Mouse (Mus musculus): Measurements from ENCODE around the gene Cacna1g.

Cacna1g gene

GRCm38 (mm10) chr11:94444829-94445228, 29.2 kb downstream of the Cacna1g start:
- no peak for DNase-seq

GRCm38 (mm10) chr11:94441752-94442151, 32.2 kb downstream of the Cacna1g start:
- DNase-seq: no peak

DNA sequence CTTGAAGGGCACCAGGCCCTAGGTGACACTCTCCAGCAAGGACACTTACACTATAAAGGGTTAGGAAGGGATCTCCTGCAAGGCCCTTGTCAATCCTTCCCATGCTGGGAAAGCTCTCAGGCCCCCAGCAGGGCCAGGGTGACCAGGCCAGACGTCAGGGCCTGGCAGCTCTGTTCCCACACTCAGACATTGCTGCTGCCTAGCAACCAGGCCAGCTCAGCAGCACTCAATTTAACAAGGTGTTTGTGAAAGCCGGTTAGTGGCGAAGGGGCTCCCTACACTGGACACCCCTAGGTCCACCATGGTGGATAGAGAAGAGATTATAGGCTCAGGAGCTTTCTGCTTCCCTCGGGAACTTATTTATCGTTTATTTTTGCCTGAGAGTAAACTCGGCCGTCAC, 32.9 kb downstream of the Cacna1g start:
- DNase-seq: no peak

GRCm38 (mm10) chr11:94440421-94440820, 33.6 kb downstream of the Cacna1g start:
- no peak for DNase-seq

GRCm38 (mm10) chr11:94429011-94429651, 44.9 kb downstream of the Cacna1g start:
- no peak for DNase-seq

GRCm38 (mm10) chr11:94428091-94428835, 45.7 kb downstream of the Cacna1g start:
- no peak for DNase-seq

DNA sequence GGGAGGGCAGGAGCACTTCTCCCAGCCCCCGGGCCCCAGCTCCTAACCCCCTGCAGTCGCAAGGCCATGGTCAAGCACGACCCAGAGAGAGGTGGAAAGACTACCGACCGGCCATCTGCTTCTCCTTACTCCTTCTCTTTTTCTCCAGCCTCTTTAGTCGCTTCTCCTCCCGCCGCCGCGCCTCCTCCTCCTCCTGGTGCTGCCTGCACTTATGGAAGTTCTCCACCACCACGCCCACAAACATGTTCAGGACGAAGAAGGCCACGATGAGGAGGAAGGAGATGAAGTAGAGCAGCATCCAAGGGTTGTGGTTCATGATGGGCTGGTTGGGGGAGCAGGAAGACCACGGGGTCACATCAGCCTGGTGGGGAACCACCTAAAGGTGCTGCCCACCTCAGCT, 48.3 kb downstream of the Cacna1g start:
- no peak for DNase-seq

- no peak for DNase-seq
Measured at GRCm38 (mm10) chr11:94425215-94425614, 48.8 kb downstream of the Cacna1g start.

DNA sequence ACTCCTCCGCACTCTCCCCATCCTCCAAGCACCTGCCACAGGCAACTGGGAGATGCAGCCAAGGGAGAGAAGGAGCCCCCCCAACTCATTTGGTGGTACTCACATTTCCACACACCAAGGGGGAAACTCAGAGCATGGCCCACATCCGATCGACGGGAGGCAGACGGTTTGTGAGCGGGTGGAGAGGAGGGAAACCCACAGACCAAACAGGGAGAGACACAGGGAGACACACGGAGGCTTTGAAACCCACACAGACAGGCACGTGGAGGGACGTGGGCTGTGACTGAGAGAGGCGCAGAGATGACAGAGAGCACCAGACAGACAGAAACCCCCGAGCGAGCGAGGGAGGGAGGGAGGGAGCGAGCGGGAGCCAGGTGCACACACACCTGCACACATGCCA, 49.6 kb downstream of the Cacna1g start:
- no peak for DNase-seq

DNA sequence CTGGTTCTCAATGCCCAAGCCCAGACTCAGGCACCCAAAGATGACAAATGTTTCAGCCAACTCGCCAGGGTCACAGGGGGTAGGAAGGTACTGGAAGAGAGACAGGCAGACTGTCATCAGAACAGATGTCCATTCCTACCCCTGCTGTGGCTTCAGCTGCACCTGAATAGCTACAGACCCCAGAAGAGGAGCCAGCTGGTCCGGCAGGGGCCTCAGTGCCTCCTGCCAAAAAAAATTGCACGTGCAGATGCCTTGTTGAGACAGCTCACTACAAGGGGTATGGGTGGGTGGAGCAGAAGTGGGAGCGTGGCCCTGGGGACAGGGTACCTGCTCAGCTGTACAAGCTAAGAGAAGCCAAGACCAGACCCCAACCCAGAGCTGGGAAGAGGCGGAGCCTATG, 50.1 kb downstream of the Cacna1g start:
- peak; percentile 35 to 41 for DNase-seq

DNA sequence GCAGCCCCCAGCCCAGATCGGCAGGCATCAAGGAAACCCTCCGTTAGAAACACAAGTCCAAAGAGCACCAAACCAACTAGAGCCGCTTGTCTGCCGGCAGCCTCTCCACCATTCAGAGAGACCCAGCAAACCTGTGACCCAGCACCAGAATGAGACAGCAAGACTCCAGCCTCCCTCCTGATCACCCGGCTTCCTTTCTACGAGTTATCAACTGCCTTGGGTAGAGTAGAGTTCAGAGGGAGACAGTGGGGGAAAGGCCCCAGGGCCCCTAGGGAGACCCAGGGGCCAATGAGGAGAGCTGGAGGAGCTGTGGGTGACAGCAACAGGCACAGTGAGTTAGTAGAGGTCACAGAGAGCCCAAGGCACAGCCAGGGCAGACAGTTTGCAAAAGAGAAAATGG, 53.0 kb downstream of the Cacna1g start:
- DNase-seq: no peak

- peak; percentile 56 to 57 for DNase-seq
Measured at GRCm38 (mm10) chr11:94420325-94420724, 53.7 kb downstream of the Cacna1g start.

DNA sequence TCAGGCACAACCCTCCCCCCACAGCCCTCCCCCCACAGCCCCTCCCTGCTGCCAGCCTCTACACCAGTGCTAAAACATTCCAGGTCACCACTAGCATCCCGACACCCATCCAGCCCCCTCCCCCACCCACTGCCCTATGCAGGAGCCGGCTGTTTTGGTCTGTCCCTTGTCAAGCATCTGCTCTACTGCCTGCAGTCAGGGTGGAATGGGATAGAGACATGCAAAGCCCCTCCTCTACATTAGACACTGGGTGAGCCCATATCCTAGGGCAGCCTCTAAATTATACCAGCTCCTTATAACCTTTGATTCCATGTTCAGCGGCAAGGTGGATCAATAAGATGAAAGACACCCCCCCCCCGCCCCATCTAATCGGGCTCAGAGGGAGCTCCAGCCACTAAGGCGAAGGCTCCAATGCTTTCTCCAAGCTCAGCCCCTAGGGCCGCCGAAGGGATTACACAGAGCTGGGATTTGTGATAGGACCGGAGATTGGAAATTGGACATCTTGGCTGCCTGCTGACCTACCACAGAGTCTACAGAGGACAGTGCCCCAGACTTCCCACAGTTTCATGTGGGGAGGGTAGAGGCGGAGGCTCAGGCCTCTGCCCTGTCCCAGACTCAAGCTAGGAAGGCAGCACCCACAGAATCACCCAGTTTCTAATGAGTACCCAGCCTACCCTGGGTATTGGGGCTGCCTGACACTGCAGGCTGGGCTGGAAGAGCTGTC, 54.8 kb downstream of the Cacna1g start:
- DNase-seq: peak in 1 of 2 experiments; percentile 41

DNA sequence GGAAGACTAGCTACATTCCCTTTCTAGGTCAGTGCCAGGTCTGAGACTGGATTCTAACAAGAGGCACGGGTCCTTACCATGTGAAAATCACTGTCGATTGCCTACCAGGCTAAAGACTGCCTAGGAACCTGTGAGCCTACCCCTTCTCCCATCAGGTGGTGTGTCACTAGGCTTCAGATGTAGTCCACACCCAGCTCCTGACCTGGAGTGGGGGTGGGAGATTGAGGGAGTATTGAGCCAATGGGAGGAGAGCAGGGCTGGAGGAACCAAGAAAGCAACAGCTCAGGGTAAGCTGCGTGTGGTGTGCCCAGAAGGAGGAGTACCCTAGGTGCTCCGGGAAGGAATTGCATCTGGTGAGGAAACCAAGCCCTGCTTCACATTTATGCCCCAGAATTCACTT, 60.0 kb downstream of the Cacna1g start:
- no peak for DNase-seq

- DNase-seq: peak; percentile 56 to 63
Measured at GRCm38 (mm10) chr11:94413516-94413915, 60.5 kb downstream of the Cacna1g start.

GRCm38 (mm10) chr11:94412998-94413469, 61.0 kb downstream of the Cacna1g start:
- peak in 1 of 2 experiments; percentile 19 for DNase-seq

GRCm38 (mm10) chr11:94412562-94412961, 61.4 kb downstream of the Cacna1g start:
- no peak for DNase-seq

GRCm38 (mm10) chr11:94407803-94408321, 66.1 kb downstream of the Cacna1g start:
- DNase-seq: no peak

- no peak for DNase-seq
Measured at GRCm38 (mm10) chr11:94405348-94405747, 68.7 kb downstream of the Cacna1g start.

DNA sequence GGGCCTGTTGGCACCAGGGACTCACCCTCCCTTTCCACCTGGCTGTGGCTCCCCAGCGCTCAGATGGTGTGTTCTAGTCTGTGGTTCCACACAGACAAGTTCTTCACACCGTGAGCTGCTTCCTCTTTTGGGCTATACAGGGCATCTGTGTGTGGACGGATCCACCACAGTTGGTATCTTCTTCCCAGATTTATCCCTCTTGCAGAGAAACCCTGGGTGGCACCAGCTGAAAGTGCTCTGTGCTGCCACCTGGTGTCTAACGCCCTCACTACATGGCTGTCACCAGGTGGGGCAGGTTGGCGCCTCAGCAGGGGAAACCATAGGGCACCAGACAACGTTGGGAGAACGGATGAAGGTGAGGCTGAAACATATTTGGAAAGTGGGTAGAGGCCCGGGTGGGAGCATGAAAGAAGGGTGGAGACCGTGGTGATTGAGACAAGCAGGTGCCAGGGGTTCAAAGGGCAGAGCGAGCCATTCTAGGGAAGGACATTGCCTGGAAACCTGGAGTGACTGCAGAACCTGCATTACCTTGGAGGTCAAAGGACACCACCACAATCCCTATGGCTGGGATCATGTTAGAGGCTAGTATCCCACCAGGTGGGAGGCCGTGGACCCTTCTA, 69.2 kb downstream of the Cacna1g start:
- peak; percentile 93 to 96 for DNase-seq

DNA sequence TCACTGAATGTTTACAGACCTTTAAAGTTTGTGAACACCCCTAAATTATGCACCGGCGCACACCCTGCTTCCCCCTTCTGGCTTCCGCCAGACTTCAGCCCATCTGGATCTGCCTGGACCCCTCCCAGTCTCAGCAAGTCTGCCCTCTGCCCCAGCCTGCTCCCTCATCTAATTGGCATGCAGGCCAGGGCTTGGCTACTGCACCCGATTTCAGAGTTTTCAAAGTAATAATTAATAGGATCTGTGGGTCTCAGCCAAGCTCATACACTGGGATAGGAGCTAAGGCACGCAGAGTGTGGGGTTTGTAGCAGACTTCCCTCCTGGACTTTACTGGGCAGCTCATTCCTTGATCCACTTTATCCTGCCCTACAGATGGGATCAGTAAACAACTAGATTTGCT, 69.8 kb downstream of the Cacna1g start:
- no peak for DNase-seq

DNA sequence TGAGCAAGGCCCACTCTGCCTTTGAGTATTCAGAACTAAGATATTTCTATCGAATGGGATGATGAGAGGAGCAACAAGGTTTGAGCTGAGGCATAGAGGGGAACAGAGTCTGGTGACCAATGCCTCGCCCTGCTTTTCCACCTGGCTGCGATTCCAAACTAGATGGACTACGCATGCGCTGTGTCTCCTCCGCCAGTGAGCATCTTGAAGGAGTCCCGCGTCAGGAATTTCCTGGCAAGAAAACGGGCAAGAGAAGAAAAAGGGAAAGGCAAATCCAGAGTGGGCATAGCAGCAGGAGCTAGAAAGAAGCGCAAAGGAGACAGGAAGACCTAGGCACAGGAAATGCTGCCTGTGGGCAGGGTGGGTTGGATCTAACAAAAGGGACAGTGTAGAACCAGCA, 70.2 kb downstream of the Cacna1g start:
- no peak for DNase-seq

DNA sequence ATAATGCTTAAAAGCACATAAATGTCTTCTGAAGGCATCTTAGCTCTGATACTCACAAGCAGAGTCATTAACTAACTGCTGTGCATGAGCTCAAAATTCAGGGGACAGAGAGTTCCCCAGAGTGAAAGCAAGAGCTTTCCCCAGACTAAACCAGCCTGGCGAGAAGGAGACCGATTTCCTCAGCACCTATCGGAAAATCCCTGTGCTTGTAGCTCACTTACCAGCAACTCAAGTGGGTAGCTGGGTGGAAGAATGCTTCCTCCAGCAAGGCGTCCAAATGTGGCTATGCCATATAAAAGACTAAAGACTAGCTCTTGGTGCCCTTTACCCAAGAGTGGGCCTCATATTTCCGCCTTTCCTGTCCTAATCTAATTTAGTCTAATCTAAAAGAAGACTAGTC, 71.3 kb downstream of the Cacna1g start:
- DNase-seq: no peak
